Mouse (Mus musculus) retina, adult 2 months (tissue): ENCODE data around the gene Rcbtb2.
"Not testable (repeated sequence)": the region's sequence is repeated elsewhere in the genome, so short reads cannot be mapped to it uniquely, and the experiment has no call there.

ENCODE experiments used
- DNase-seq: peaks from one replicate; pipeline ENCODE4 v3.0.0-alpha.2; 2012; ENCODE audit warnings: low read depth, low spot score

The Rcbtb2 gene

GRCm38 (mm10) chr14:73122923-73123278, at the start of gene Rcbtb2:
TSS of gene Rcbtb2 (plus strand) at chr14:73123037.
- no peak for DNase-seq

- no peak for DNase-seq
Observed at GRCm38 (mm10) chr14:73083563-73083962, 39.3 kb upstream of the Rcbtb2 start.

- no peak for DNase-seq
Observed at GRCm38 (mm10) chr14:73086425-73086824, 36.4 kb upstream of the Rcbtb2 start.

GRCm38 (mm10) chr14:73087247-73087646, 35.6 kb upstream of the Rcbtb2 start:
- no peak for DNase-seq

- DNase-seq = no peak
Observed at GRCm38 (mm10) chr14:73087746-73088145, 35.1 kb upstream of the Rcbtb2 start.

GRCm38 (mm10) chr14:73088224-73088623, 34.6 kb upstream of the Rcbtb2 start:
- no peak for DNase-seq

- DNase-seq = no peak
Observed at GRCm38 (mm10) chr14:73092871-73093270, 30.0 kb upstream of the Rcbtb2 start.

GRCm38 (mm10) chr14:73094802-73095550, 27.9 kb upstream of the Rcbtb2 start:
- DNase-seq = no peak

GRCm38 (mm10) chr14:73098677-73099387, 24.0 kb upstream of the Rcbtb2 start:
- peak; percentile 11 for DNase-seq

- DNase-seq = no peak
Observed at GRCm38 (mm10) chr14:73102270-73102865, 20.5 kb upstream of the Rcbtb2 start.

- DNase-seq = not testable (repeated sequence)
Observed at GRCm38 (mm10) chr14:73102986-73103385, 19.9 kb upstream of the Rcbtb2 start.

GRCm38 (mm10) chr14:73104913-73105312, 17.9 kb upstream of the Rcbtb2 start:
- no peak for DNase-seq

- DNase-seq = no peak
Observed at GRCm38 (mm10) chr14:73105407-73106185, 17.2 kb upstream of the Rcbtb2 start.

GRCm38 (mm10) chr14:73106234-73106711, 16.6 kb upstream of the Rcbtb2 start:
- DNase-seq = no peak

GRCm38 (mm10) chr14:73106957-73107356, 15.9 kb upstream of the Rcbtb2 start:
- no peak for DNase-seq

GRCm38 (mm10) chr14:73107371-73107770, 15.5 kb upstream of the Rcbtb2 start:
- no peak for DNase-seq

- DNase-seq = no peak
Observed at GRCm38 (mm10) chr14:73107952-73108351, 14.9 kb upstream of the Rcbtb2 start.

GRCm38 (mm10) chr14:73110682-73111081, 12.2 kb upstream of the Rcbtb2 start:
- no peak for DNase-seq

GRCm38 (mm10) chr14:73111091-73111490, 11.7 kb upstream of the Rcbtb2 start:
- no peak for DNase-seq

- DNase-seq = no peak
Observed at GRCm38 (mm10) chr14:73112186-73112840, 10.5 kb upstream of the Rcbtb2 start.

- DNase-seq = not testable (repeated sequence)
Observed at GRCm38 (mm10) chr14:73114952-73115351, 7.9 kb upstream of the Rcbtb2 start.
